Mouse (Mus musculus) colon, adult 2 months (tissue): ENCODE data around the gene Pcolce. TPM values are rescaled to one million over a fixed set of nuclear protein-coding genes. Genes with fewer than 3 reads are reported as not detected.

Experiments used
- polyA plus RNA-seq: library from polyadenylated mRNA; depleted of rRNA; stranded (reverse); fragments of >200 nt; gene quantifications from 2 replicates; pipeline ENCODE4 v1.2.3, GENCODE M21; 2012; rRNA removed

The Pcolce gene
- 102 and 105 TPM in 2 replicates for polyA plus RNA-seq

GRCm38 (mm10) chr5:137613550-137613949, at the start of gene Pcolce:
Gene Pcolce (minus strand): TSS chr5:137613784.

GRCm38 (mm10) chr5:137645652-137646091, 32.1 kb upstream of the Pcolce start, which contains the start of gene Irs3:
Gene Irs3 (minus strand): TSS chr5:137645714.

GRCm38 (mm10) chr5:137641054-137641453, 27.5 kb upstream of the Pcolce start, which contains the start of gene Sap25:
Gene Sap25 (plus strand): TSS chr5:137641334.

GRCm38 (mm10) chr5:137628498-137629305, 15.1 kb upstream of the Pcolce start, which contains the start of the genes Fbxo24, Lrch4 and Gm20605:
Gene Fbxo24 (minus strand): TSS chr5:137629002.
Gene Lrch4 (plus strand): TSS chr5:137629121.
Gene Gm20605 (plus strand): TSS chr5:137629175.

GRCm38 (mm10) chr5:137600619-137601364, 12.8 kb downstream of the Pcolce start, which contains the start of gene Mospd3:
Gene Mospd3 (minus strand): TSS chr5:137601058.

GRCm38 (mm10) chr5:137569665-137570064, 43.9 kb downstream of the Pcolce start, which contains the start of gene Tfr2:
Gene Tfr2 (plus strand): TSS chr5:137569840.

Other genes starting within 250 kb of the Pcolce start
- 22.4 and 26.3 TPM in 2 replicates for gene Zan, start 136.7 kb downstream of the Pcolce start, polyA plus RNA-seq
- 40.2 and 51.9 TPM in 2 replicates for gene Pop7, start 111.3 kb downstream of the Pcolce start, polyA plus RNA-seq
- 27.8 and 28.4 TPM in 2 replicates for gene Gigyf1, start 95.2 kb downstream of the Pcolce start, polyA plus RNA-seq
- not detected in 2 replicates for gene Epo, start 80.5 kb downstream of the Pcolce start, polyA plus RNA-seq
- gene Gnb2, start 80.3 kb downstream of the Pcolce start, polyA plus RNA-seq, result 1,263 and 1,764 TPM in 2 replicates
- 1.6 and 2.3 TPM in 2 replicates for gene Actl6b, start 60.3 kb downstream of the Pcolce start, polyA plus RNA-seq
- 0.35 and 0.53 TPM in 2 replicates for gene Tfr2, start 43.9 kb downstream of the Pcolce start, polyA plus RNA-seq
- gene Mospd3, start 12.7 kb downstream of the Pcolce start, polyA plus RNA-seq, result 108 and 115 TPM in 2 replicates
- 0.76 and 0.82 TPM in 2 replicates for gene Fbxo24, start 15.2 kb upstream of the Pcolce start, polyA plus RNA-seq
- 72.8 and 76.5 TPM in 2 replicates for gene Lrch4, start 15.3 kb upstream of the Pcolce start, polyA plus RNA-seq
- gene Gm20605, start 15.4 kb upstream of the Pcolce start, polyA plus RNA-seq, result 43.6 and 44.0 TPM in 2 replicates
- gene Sap25, start 27.6 kb upstream of the Pcolce start, polyA plus RNA-seq, result 130 and 133 TPM in 2 replicates
- gene Irs3, start 31.9 kb upstream of the Pcolce start, polyA plus RNA-seq, result 0.99 and 1.6 TPM in 2 replicates
- 30.9 and 51.1 TPM in 2 replicates for gene Agfg2, start 70.9 kb upstream of the Pcolce start, polyA plus RNA-seq
- 16.7 and 16.8 TPM in 2 replicates for gene Nyap1, start 127.8 kb upstream of the Pcolce start, polyA plus RNA-seq
- gene Tsc22d4, start 131.9 kb upstream of the Pcolce start, polyA plus RNA-seq, result 172 and 193 TPM in 2 replicates
- 57.8 and 59.4 TPM in 2 replicates for gene Ppp1r35, start 165.1 kb upstream of the Pcolce start, polyA plus RNA-seq
- 33.8 and 34.4 TPM in 2 replicates for gene Mepce, start 173.9 kb upstream of the Pcolce start, polyA plus RNA-seq
- 0.28 and 0.30 TPM in 2 replicates for gene Zcwpw1, start 174.0 kb upstream of the Pcolce start, polyA plus RNA-seq
- 1.3 and 3.1 TPM in 2 replicates for gene Pilra, start 222.5 kb upstream of the Pcolce start, polyA plus RNA-seq
- gene Pilrb1, start 244.3 kb upstream of the Pcolce start, polyA plus RNA-seq, result 1.7 and 2.0 TPM in 2 replicates